9 mouse cellular contexts compared by ENCODE assay signal in genomic region chr13:50949545-50950226, GRCm38 (mm10).
DNase-seq lines count a peak whose midpoint lies in the region; ATAC-seq and TF ChIP-seq lines count a peak whose summit lies in the region.
"Had no signal": no experiment of that assay in that cellular context is flagged by ENCODE, and none has a peak within 500 bp of the region (broad histone marks: within the 10 kb centered on the region; RNA-seq: fewer than 3 reads in every experiment).

No protein-coding gene starts in this region.

- H3K4me1 ChIP-seq in liver, embryonic 14.5 days (replicated peaks; ENCODE audit: control insufficient read depth in 2 of 2, insufficient read depth in 2 of 2, low read length in 1 of 2) = no peaks in the 10 kb centered on the region

- no peak overlapping the region for H3ac ChIP-seq in C2C12 (ENCODE audit: control insufficient read depth, insufficient read length, low read depth)

- H3K9ac ChIP-seq in liver, embryonic 14.5 days (replicated peaks) = no peak overlapping the region

- no peaks in the 10 kb centered on the region for H3K27me3 ChIP-seq in C2C12 (ENCODE audit: control insufficient read depth, insufficient read depth, insufficient read length)
- H3K27me3 ChIP-seq in liver, embryonic 14.5 days (ENCODE audit: control insufficient read depth, insufficient read depth, low read length) = no peaks in the 10 kb centered on the region

- peak; percentile 96 for ATAC-seq in granulocyte monocyte progenitor cell, adult 5-6 weeks (replicated peaks; ENCODE audit: poor library complexity, severe bottlenecking)
- ATAC-seq in liver, embryonic 14.5 days (ENCODE audit: insufficient read depth) = no peak
- peak; percentile 61; the same call in 1 of the 2 replicates for ATAC-seq in neutrophil, adult 5-6 weeks (ENCODE audit: extremely low read depth, insufficient number of reproducible peaks, low FRiP score, poor library complexity, severe bottlenecking)

- peak; percentile 54 for TF ChIP-seq CTCF in C2C12 (IDR thresholded peaks at IDR 0.05; ENCODE audit: control insufficient read depth, insufficient read depth, insufficient read length)
- peak; percentile 73 for TF ChIP-seq CTCF in liver, embryonic 14.5 days (IDR thresholded peaks at IDR 0.05; ENCODE audit: low read depth)

- H3K9me3 ChIP-seq in liver, embryonic 14.5 days (ENCODE audit: control insufficient read depth, low read length) = no peaks in the 10 kb centered on the region

- H3K79me3 ChIP-seq in C2C12 (ENCODE audit: low read depth) = no peaks in the 10 kb centered on the region

- H3K27ac ChIP-seq in liver, embryonic 14.5 days = no peak overlapping the region

- peak; percentile 75 for DNase-seq in adrenal gland, adult 2 months
- DNase-seq in embryo, embryonic 10 days (ENCODE audit: low spot score) = peak; percentile 79
- peak; percentile 87 for DNase-seq in kidney, postnatal 14 days
- peak in 2 of 3 experiments; percentile 26 to 48 for DNase-seq in liver, embryonic 14.5 days (ENCODE audit: low read depth in 3 of 3, low spot score in 3 of 3)
- peak; percentile 93 for DNase-seq in testis, postnatal 10 days (ENCODE audit: low spot score)

- TF ChIP-seq EP300 in liver, embryonic 14.5 days (IDR thresholded peaks at IDR 0.05; ENCODE audit: low read depth) = no peak

- no peaks in the 10 kb centered on the region for H3K36me3 ChIP-seq in C2C12 (ENCODE audit: control insufficient read depth, insufficient read depth)
- no peaks in the 10 kb centered on the region for H3K36me3 ChIP-seq in liver, embryonic 14.5 days (replicated peaks; ENCODE audit: control insufficient read depth, insufficient read depth, low read depth)

- H3K79me2 ChIP-seq in C2C12 (ENCODE audit: control insufficient read depth, insufficient read depth) = no peaks in the 10 kb centered on the region

- no peak overlapping the region for H3K4me2 ChIP-seq in liver, embryonic 14.5 days (ENCODE audit: low read depth)

- WGBS in liver, embryonic 14.5 days (ENCODE audit: insufficient replicate concordance) = 25% methylated on average over 6 of the region's 6 CpGs

- no peak overlapping the region for H3K4me3 ChIP-seq in C2C12 (ENCODE audit: insufficient read depth, poor library complexity, severe bottlenecking)
- H3K4me3 ChIP-seq in liver, embryonic 14.5 days (ENCODE audit: insufficient read depth in 1 of 2, low read depth in 2 of 2, low read length in 2 of 2) = no peak overlapping the region
- H3K4me3 ChIP-seq: erythroblast, embryonic 14.5 days had no signal

TF ChIP-seq in C2C12, 6 proteins besides CTCF, POLR2A, EP300 and RAD21:
- TF ChIP-seq CEBPB (IDR thresholded peaks at IDR 0.05; ENCODE audit: low read depth) (no peak), FOSL1 (IDR thresholded peaks at IDR 0.05; ENCODE audit: insufficient read depth, low read length, poor library complexity, severe bottlenecking) (no peak)

Comparison
In these comparisons a context has a peak if more than half of its experiments do, and no peak if none do; other contexts are left out.
1. DNase-seq: peak in every context shown above with its lines; median percentile 93 in testis, postnatal 10 days; 87 in kidney, postnatal 14 days; 79 in embryo, embryonic 10 days; 75 in adrenal gland, adult 2 months; 37 in liver, embryonic 14.5 days.